Mouse (Mus musculus): ENCODE data around the gene Lsm2. TPM values are rescaled to one million over a fixed set of nuclear protein-coding genes. Genes with fewer than 3 reads are reported as not detected.

The Lsm2 gene
- polyA plus RNA-seq (2012; rRNA removed), result 43.9 and 62.3 TPM in 2 replicates

DNA sequence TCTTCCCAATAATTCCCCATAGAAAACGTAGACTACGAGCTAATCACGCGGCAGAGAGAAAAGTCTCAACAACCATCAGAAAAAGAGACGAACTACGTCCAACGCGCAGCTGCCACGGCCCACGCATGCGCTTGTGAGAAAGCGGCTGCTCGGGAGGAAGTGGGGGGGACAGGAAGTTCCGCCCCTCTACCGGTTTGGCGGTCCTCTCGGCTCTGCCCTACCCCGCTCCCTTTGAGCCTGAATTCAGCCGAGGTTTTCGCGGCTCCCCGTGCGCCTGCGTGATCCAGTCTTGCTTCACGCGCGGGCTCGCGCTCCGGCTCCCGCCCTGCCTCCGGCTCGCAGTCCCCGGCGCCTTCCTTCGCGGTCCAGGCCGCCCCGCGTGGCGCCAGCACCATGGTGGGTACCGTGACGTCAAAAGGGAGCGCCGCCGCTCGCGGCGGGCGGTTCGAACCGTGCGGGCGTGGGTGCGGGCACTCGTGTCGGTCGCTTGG, at the start of gene Lsm2:
Gene Lsm2 (plus strand): TSS at position 173 of the 491 bp plus-strand sequence.

DNA sequence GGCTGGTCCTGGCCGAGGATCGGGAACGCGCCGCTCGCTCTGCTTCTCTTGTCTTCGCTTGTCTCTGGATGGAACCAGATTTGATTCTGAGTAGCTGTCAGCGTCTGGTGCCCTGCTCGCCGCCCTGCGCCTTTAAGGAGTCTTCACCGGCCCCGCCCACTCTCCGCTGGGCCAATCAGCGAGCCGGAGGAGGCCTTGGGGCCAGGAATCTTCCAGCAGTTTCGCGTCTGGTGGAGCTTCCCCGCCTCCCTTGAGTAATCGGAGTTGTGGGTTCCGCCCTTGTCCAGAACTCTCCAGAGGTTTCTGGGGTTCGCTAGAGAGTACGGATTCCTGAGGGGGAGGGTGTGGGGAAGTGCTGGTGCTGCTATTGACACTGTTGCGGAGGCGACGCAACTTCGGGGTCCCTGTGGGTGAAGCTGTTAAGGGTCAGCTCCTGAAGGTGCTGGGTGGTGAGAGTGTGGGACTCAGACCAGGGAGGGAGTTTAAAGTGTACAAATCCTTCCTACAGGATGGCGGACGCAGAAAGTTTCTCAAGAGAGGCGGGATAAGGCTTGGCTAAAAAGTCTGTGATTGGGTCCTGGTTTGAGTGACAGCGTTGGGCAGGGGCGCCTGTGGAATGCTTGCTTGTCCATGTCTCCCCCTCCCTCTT, 22.4 kb upstream of the Lsm2 start, which contains the start of gene Hspa1b:
Gene Hspa1b (minus strand): TSS at position 109 of the 649 bp plus-strand sequence.

DNA sequence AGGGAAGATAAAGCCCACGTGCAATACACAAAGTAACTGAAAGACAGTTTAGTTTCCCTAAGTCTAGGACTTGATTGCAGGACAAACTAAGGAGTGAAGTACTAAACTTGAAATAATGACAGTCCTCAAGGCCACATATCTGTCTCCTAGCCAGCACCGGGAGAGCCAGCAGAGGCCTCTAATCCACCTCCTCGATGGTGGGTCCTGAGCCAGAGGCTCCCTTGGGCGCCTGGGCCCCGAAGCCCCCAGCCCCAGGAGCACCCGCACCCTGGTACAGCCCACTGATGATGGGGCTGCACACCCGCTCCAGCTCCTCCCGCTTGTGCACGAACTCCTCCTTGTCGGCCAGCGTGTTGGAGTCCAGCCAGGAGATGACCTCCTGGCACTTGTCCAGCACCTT, 11.8 kb upstream of the Lsm2 start, which contains the start of gene Gm20481:
Gene Gm20481 (plus strand): TSS at position 91 of the 400 bp plus-strand sequence.

DNA sequence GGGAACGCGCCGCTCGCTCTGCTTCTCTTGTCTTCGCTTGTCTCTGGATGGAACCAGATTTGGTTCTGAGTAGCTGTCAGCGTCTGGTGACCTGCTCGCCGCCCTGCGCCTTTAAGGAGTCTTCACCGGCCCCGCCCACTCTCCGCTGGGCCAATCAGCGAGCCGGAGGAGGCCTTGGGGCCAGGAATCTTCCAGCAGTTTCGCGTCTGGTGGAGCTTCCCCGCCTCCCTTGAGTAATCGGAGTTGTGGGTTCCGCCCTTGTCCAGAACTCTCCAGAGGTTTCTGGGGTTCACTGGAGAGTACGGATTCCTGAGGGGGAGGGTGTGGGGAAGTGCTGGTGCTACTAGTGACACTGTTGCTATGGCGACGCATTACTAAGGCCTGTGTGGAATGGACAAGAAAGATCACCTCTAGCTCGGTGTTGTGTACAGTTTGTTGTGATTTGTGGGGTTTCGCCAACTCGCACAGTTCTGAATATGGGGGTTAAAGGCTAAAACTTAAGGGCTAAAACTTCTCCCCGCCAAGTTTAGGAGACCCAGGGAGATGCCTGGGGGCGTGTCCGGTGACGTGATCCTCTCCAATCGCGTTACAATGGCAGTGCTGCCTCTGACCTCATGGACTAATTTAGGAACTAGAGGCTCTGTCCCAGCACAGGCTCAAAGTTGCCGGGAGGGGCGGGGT, 9.5 kb upstream of the Lsm2 start, which contains the start of the genes Hspa1a and Hspa1l:
Gene Hspa1a (minus strand): TSS at position 88 of the 681 bp plus-strand sequence.
Gene Hspa1l (plus strand): TSS at position 635 of the 681 bp plus-strand sequence.

DNA sequence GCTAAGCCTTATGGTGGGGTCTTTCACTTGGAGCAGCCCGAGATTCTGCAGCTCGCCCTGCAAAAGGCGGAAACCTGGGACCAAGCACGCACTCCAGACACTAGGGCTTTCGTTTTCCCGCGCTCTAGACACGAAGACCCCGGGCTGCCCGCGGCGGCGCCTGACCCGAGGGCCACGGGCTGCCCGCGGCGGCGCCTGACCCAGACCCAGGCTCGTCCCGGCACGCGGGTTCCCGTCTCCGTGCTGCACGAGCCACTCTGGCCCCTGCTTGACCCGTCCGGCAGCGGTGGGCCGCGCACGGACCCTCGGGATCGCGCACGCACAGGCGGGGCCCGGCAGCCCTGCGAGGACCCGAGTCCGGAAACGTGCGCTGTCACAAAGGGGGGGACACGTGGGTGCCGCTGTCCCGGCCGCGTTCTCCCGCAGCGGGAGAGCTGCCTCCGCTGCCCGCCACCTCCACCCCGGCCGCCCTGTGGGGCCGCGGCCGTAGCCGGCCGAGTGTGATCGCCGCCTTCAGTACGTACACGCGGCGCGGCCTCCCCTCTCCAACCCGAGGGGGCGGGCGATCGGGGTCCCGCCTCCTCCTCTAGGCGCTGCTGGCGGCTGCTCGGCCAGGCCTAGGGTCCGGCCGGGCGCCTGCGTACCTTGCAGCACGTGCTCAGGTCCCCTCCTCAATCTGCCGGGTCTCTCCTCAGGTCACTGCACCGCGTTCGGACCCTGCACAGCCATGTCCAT, 19.2 kb downstream of the Lsm2 start, which contains the start of gene Vars:
Gene Vars (plus strand): TSS at position 271 of the 735 bp plus-strand sequence.

DNA sequence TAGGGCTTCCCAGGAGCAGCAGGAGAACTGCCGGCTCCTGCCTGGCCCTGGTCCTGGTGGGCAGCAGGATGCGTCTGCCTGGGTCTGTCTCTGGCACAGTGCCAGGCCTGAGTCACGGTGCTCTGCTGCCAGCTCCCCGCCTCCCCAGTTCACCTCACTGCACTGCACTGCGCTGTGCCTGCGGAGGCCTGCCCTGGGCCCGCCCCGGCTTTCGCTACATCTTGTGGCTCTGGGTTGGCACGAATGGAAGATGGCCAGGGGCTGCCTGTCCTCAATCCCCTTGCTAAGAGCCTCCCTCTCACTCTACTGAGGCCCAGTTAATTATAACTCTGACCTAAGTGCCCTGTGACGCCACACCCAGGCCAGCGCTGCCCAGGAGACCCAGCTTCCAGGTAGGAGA, 34.7 kb downstream of the Lsm2 start, which contains the start of gene Vwa7:
Gene Vwa7 (plus strand): TSS at position 204 of the 400 bp plus-strand sequence.

DNA sequence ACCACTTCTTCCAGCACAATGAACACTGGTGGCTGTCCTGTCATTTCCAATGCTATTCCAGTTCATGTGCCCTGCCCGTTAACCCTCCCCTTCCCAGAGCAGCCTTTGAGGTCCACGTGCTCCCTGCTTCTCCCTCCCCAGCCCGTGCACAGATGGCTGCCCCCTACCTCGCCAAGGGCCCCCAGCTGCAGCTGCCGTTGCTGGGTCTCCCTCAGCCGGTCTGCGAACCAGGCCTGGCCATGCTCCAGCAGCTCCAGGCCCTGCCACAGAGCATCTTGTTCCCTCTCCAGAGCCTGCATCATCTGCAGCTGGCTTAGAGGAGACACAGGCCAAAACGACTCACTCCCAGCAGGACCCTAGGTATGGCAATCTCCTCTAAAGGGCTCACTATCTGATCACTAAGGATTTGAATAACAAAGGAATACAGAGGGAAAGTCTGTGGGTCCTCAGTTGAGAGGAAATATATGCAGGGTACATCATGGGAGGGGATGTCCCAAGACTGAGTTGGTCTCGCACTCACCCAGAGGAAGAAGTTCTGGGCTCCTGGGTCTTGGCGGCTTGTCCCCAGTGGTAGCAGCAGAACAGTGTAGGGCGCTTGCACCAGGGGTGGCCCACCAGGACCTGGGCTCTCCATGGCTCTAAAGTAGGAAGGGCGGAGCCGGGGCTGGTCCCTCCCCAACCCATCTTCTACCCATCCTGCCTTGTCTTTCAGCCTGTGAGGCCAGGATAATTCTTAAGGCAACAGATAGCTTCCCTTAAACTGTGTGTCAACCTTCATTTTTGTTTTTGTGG, 45.8 kb downstream of the Lsm2 start, which contains the start of gene Sapcd1:
Gene Sapcd1 (minus strand): TSS at position 740 of the 792 bp plus-strand sequence.

Other genes with a start within 250 kb of the Lsm2 start
- 9.3 and 13.4 TPM in 2 replicates for gene C4b, start 238.0 kb upstream of the Lsm2 start, polyA plus RNA-seq (2012; rRNA removed)
- 1.1 and 3.1 TPM in 2 replicates for gene Cyp21a1, start 177.3 kb upstream of the Lsm2 start, polyA plus RNA-seq (2012; rRNA removed)
- 31.6 and 34.6 TPM in 2 replicates for gene Stk19, start 144.9 kb upstream of the Lsm2 start, polyA plus RNA-seq (2012; rRNA removed)
- 34.4 and 36.4 TPM in 2 replicates for gene Dxo, start 144.8 kb upstream of the Lsm2 start, polyA plus RNA-seq (2012; rRNA removed)
- gene Skiv2l, start 131.7 kb upstream of the Lsm2 start, polyA plus RNA-seq (2012; rRNA removed), result 44.5 and 47.7 TPM in 2 replicates
- gene Nelfe, start 131.5 kb upstream of the Lsm2 start, polyA plus RNA-seq (2012; rRNA removed), result 11.5 and 13.1 TPM in 2 replicates
- 1.7 and 2.0 TPM in 2 replicates for gene Cfb, start 119.3 kb upstream of the Lsm2 start, polyA plus RNA-seq (2012; rRNA removed)
- 3.6 and 3.9 TPM in 2 replicates for gene Zbtb12, start 102.4 kb upstream of the Lsm2 start, polyA plus RNA-seq (2012; rRNA removed)
- not detected in 2 replicates for gene Gm20547, start 99.8 kb upstream of the Lsm2 start, polyA plus RNA-seq (2012; rRNA removed)
- 1.9 and 2.3 TPM in 2 replicates for gene C2, start 83.6 kb upstream of the Lsm2 start, polyA plus RNA-seq (2012; rRNA removed)
- gene Ehmt2, start 83.4 kb upstream of the Lsm2 start, polyA plus RNA-seq (2012; rRNA removed), result 126 and 127 TPM in 2 replicates
- 48.6 and 48.7 TPM in 2 replicates for gene Slc44a4, start 67.4 kb upstream of the Lsm2 start, polyA plus RNA-seq (2012; rRNA removed)
- 30.4 and 43.8 TPM in 2 replicates for gene Neu1, start 50.6 kb upstream of the Lsm2 start, polyA plus RNA-seq (2012; rRNA removed)
- 31.1 and 45.6 TPM in 2 replicates for gene Hspa1b, start 22.6 kb upstream of the Lsm2 start, polyA plus RNA-seq (2012; rRNA removed)
- not detected in 2 replicates for gene Gm20481, start 11.9 kb upstream of the Lsm2 start, polyA plus RNA-seq (2012; rRNA removed)
- gene Hspa1a, start 9.7 kb upstream of the Lsm2 start, polyA plus RNA-seq (2012; rRNA removed), result 16.4 and 25.7 TPM in 2 replicates
- gene Hspa1l, start 9.2 kb upstream of the Lsm2 start, polyA plus RNA-seq (2012; rRNA removed), result 0.34 and 0.59 TPM in 2 replicates
- 95.5 and 126 TPM in 2 replicates for gene Vars, start 19.1 kb downstream of the Lsm2 start, polyA plus RNA-seq (2012; rRNA removed)
- gene Vwa7, start 34.7 kb downstream of the Lsm2 start, polyA plus RNA-seq (2012; rRNA removed), result 1.9 and 2.2 TPM in 2 replicates
- 0.58 and 1.9 TPM in 2 replicates for gene Sapcd1, start 46.2 kb downstream of the Lsm2 start, polyA plus RNA-seq (2012; rRNA removed)
- gene Msh5, start 64.9 kb downstream of the Lsm2 start, polyA plus RNA-seq (2012; rRNA removed), result 2.6 and 5.6 TPM in 2 replicates
- gene Clic1, start 68.1 kb downstream of the Lsm2 start, polyA plus RNA-seq (2012; rRNA removed), result 131 and 147 TPM in 2 replicates
- gene Ddah2, start 77.2 kb downstream of the Lsm2 start, polyA plus RNA-seq (2012; rRNA removed), result 16.3 and 20.7 TPM in 2 replicates
- 243 and 312 TPM in 2 replicates for gene Ly6g6c, start 83.5 kb downstream of the Lsm2 start, polyA plus RNA-seq (2012; rRNA removed)
- 0.42 and 0.65 TPM in 2 replicates for gene Mpig6b, start 84.3 kb downstream of the Lsm2 start, polyA plus RNA-seq (2012; rRNA removed)
- 99.6 and 112 TPM in 2 replicates for gene Ly6g6e, start 95.0 kb downstream of the Lsm2 start, polyA plus RNA-seq (2012; rRNA removed)
- gene Ly6g6d, start 96.2 kb downstream of the Lsm2 start, polyA plus RNA-seq (2012; rRNA removed), result 5.1 and 6.4 TPM in 2 replicates
- gene Ly6g6f, start 103.7 kb downstream of the Lsm2 start, polyA plus RNA-seq (2012; rRNA removed), result 1.2 and 2.0 TPM in 2 replicates
- 88.7 and 152 TPM in 2 replicates for gene Abhd16a, start 107.4 kb downstream of the Lsm2 start, polyA plus RNA-seq (2012; rRNA removed)
- 1.4 TPM in 1 of 2 replicates, not detected in the other for gene Ly6g5c, start 126.4 kb downstream of the Lsm2 start, polyA plus RNA-seq (2012; rRNA removed)
- gene Ly6g5b, start 133.6 kb downstream of the Lsm2 start, polyA plus RNA-seq (2012; rRNA removed), result 1.2 and 2.2 TPM in 2 replicates
- gene Gpank1, start 139.6 kb downstream of the Lsm2 start, polyA plus RNA-seq (2012; rRNA removed), result 9.3 and 11.8 TPM in 2 replicates
- 258 and 301 TPM in 2 replicates for gene Csnk2b, start 140.2 kb downstream of the Lsm2 start, polyA plus RNA-seq (2012; rRNA removed)
- gene D17H6S53E, start 144.5 kb downstream of the Lsm2 start, polyA plus RNA-seq (2012; rRNA removed), result 13.7 and 19.0 TPM in 2 replicates
- 0.08 and 0.20 TPM in 2 replicates for gene Apom, start 150.2 kb downstream of the Lsm2 start, polyA plus RNA-seq (2012; rRNA removed)
- 92.9 and 94.1 TPM in 2 replicates for gene Bag6, start 153.3 kb downstream of the Lsm2 start, polyA plus RNA-seq (2012; rRNA removed)
- gene Prrc2a, start 183.0 kb downstream of the Lsm2 start, polyA plus RNA-seq (2012; rRNA removed), result 262 and 284 TPM in 2 replicates
- gene Aif1, start 194.2 kb downstream of the Lsm2 start, polyA plus RNA-seq (2012; rRNA removed), result 0.11 and 0.48 TPM in 2 replicates
- 3.7 and 6.5 TPM in 2 replicates for gene Lst1, start 206.6 kb downstream of the Lsm2 start, polyA plus RNA-seq (2012; rRNA removed)
- 1.5 and 5.7 TPM in 2 replicates for gene Ltb, start 212.6 kb downstream of the Lsm2 start, polyA plus RNA-seq (2012; rRNA removed)
- 0.24 and 0.42 TPM in 2 replicates for gene Tnf, start 220.1 kb downstream of the Lsm2 start, polyA plus RNA-seq (2012; rRNA removed)
- gene Lta, start 223.5 kb downstream of the Lsm2 start, polyA plus RNA-seq (2012; rRNA removed), result 0.10 and 0.36 TPM in 2 replicates
- gene Gm16181, start 239.0 kb downstream of the Lsm2 start, polyA plus RNA-seq (2012; rRNA removed), result 0.42 TPM in 1 of 2 replicates, not detected in the other